Mouse (Mus musculus): Measurements from ENCODE around the gene Hoxd4. TPM values are rescaled to one million over a fixed set of nuclear protein-coding genes. Genes with fewer than 3 reads are reported as not detected.

Hoxd4 gene
- polyA plus RNA-seq, 1 experiment, result not detected

DNA sequence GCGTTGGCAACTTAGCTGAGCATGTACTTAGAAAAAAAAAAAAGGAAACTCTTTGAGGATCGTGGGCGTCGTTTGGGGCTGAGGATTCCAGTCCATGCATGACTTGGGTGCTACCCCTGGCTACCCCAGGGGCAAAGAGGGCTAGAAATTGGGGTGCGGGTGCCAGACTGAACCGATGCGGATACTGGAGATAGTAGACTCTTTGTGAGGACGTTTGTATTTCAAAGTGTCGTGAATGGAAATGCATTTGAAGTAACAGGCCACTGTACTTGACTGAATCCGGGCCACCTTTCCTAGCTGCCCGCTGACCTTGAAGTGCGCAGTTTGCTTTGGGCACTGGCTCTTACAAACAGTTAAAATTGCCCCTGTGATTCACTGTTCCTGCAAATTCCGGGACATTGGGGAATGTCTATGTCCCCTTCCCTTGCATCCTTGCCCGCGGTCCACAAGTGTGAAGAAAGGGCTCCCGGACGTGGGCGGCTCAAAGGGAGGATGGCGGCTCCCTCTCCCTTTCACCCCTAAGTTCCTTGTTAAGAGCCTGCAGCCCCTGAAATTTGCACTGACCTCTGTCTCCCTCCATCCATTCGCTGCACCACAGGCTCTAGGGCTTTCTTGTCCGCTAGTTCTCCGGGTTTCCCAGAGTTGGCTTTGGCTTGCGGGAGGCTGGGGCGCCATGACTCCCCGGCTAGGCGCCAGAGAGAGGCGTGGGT is 24.6 kb upstream of the Hoxd4 start:
- Histone ChIP-seq H3K4me2 (ENCODE audit: low read depth) (no peak overlapping the region), H3K36me3 (ENCODE audit: control insufficient read depth, insufficient read depth) (no peaks in the 10 kb centered on the region), H3K79me2 (ENCODE audit: control insufficient read depth, insufficient read depth) (no peaks in the 10 kb centered on the region), H3K4me3 (no peak overlapping the region), H3K27me3 (ENCODE audit: control insufficient read depth, insufficient read depth, insufficient read length) (peaks cover 46% of the 10 kb centered on the region), H3ac (ENCODE audit: control insufficient read depth, insufficient read length) (no peak overlapping the region)
- TF ChIP-seq E2F4 (IDR thresholded peaks at IDR 0.05; ENCODE audit: insufficient read depth) (no peak), POLR2A (IDR thresholded peaks at IDR 0.05; ENCODE audit: insufficient read length, low read depth) (no peak), POLR2AphosphoS2 (IDR thresholded peaks at IDR 0.05; ENCODE audit: insufficient read length, low read depth) (no peak), TCF12 (IDR thresholded peaks at IDR 0.05; ENCODE audit: insufficient read depth, poor library complexity, severe bottlenecking) (no peak), REST (IDR thresholded peaks at IDR 0.05; ENCODE audit: insufficient read depth, insufficient read length) (no peak), MAX (IDR thresholded peaks at IDR 0.05; ENCODE audit: low read depth) (no peak), TCF3 (IDR thresholded peaks at IDR 0.05; ENCODE audit: insufficient read length, low read depth) (no peak), MYOD1 (IDR thresholded peaks at IDR 0.05; ENCODE audit: control insufficient read depth in 1 of 3, insufficient read length in 2 of 3, low read depth in 2 of 3) (no peak), SRF (IDR thresholded peaks at IDR 0.05; ENCODE audit: control insufficient read depth, insufficient read length, low read depth) (no peak), MYOG (IDR thresholded peaks at IDR 0.05; ENCODE audit: control insufficient read depth in 1 of 3, insufficient read depth in 1 of 3, insufficient read length in 2 of 3, low read depth in 2 of 3) (no peak), CEBPB (IDR thresholded peaks at IDR 0.05; ENCODE audit: insufficient read depth, poor library complexity, severe bottlenecking) (no peak), USF1 (IDR thresholded peaks at IDR 0.05; ENCODE audit: low read depth) (no peak)

DNA sequence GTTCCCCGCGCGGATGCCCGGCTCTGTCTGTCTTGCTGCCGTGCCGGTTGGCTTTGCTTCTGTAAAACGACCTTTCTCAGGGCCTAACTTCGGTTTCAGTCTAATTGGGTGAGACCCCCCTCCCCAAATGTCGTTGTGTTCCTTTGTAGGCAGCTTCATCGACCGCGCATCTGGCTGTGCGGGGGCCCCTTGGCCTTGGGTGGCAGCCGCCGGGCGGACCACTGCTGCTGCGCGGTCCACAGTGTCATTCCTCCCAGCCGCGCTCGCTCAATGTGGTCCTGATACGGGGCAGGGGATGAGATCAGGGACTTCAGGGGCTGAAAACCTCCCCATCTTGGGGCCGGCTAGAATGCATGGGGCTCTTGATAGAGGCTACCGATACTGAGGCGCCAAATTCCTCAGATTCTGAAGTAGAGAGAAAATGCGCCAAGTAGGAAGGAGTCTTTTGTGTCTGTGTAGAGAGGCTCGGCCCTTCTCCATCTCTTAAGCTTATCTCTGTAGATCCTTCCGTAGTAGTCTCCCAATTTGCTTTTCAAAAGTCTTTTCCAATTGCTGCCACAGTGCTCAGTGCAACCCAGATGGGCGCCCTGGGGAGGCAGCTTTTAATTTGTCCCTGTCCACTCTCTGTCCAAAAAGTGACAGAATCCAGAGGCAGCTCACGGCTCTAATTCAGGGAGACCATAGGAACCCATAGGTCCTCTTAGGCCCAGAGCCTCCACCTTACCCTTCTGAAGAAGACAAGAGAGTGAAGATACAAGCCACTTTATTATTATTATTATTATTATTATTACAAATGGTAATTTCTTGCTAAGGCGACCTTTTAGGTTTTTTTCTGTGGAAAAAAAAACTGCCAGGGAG is 23.8 kb upstream of the Hoxd4 start:
- H3K27me3 ChIP-seq (ENCODE audit: control insufficient read depth, insufficient read depth, insufficient read length), result peaks cover 48% of the 10 kb centered on the region
- H3K4me2 ChIP-seq (ENCODE audit: low read depth), result no peak overlapping the region
- H3ac ChIP-seq (ENCODE audit: control insufficient read depth, insufficient read length), result no peak overlapping the region
- no peak overlapping the region for H3K4me3 ChIP-seq
- H3K79me2 ChIP-seq (ENCODE audit: control insufficient read depth, insufficient read depth), result no peaks in the 10 kb centered on the region
- H3K36me3 ChIP-seq (ENCODE audit: control insufficient read depth, insufficient read depth), result no peaks in the 10 kb centered on the region
- no peak for TF ChIP-seq TCF12 (IDR thresholded peaks at IDR 0.05; ENCODE audit: insufficient read depth, poor library complexity, severe bottlenecking)

DNA sequence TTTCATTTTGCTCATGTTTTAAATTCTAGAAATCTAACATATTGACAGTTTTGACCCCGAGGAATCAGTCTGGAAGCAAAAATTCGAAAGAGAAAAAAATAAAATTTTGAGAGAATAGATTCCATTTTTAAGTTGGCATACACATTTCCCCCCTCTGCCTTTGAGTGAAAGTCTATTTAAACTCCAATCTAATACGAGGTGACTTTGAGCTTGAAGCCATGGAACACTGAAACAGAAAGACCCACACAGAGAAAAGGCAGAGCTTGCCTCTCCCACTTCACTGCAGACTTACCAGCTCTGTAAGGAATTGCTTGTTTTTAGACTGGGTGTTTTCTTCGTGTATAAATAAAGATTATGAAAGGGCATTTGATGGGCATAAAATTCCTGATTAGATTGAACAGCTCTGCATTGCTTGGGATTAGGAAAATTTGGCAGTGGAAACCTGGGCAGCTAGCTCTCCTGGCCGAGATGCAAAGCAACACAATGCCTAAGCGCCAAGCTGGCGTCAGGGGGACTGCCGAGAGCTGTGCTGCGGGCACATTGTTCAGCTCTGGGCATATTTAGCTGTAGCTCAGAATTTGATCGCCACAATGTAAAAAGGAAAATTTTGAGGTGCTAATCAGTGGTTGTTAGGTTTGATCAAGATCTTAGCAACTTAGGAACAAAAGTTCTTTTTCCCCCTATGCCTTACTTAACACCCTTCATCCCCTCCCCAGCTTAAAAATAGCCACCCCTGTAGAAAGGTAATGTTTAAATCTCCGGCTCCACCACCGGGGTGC is 22.7 kb upstream of the Hoxd4 start:
- Histone ChIP-seq H3K4me2 (ENCODE audit: low read depth) (no peak overlapping the region), H3K27me3 (ENCODE audit: control insufficient read depth, insufficient read depth, insufficient read length) (peaks cover 59% of the 10 kb centered on the region), H3K36me3 (ENCODE audit: control insufficient read depth, insufficient read depth) (no peaks in the 10 kb centered on the region), H3K4me3 (no peak overlapping the region), H3K79me2 (ENCODE audit: control insufficient read depth, insufficient read depth) (no peaks in the 10 kb centered on the region), H3ac (ENCODE audit: control insufficient read depth, insufficient read length) (no peak overlapping the region)
- TF ChIP-seq E2F4 (IDR thresholded peaks at IDR 0.05; ENCODE audit: insufficient read depth) (no peak), POLR2A (IDR thresholded peaks at IDR 0.05; ENCODE audit: insufficient read length, low read depth) (no peak), CEBPB (IDR thresholded peaks at IDR 0.05; ENCODE audit: insufficient read depth, poor library complexity, severe bottlenecking) (no peak), TCF12 (IDR thresholded peaks at IDR 0.05; ENCODE audit: insufficient read depth, poor library complexity, severe bottlenecking) (no peak)

DNA sequence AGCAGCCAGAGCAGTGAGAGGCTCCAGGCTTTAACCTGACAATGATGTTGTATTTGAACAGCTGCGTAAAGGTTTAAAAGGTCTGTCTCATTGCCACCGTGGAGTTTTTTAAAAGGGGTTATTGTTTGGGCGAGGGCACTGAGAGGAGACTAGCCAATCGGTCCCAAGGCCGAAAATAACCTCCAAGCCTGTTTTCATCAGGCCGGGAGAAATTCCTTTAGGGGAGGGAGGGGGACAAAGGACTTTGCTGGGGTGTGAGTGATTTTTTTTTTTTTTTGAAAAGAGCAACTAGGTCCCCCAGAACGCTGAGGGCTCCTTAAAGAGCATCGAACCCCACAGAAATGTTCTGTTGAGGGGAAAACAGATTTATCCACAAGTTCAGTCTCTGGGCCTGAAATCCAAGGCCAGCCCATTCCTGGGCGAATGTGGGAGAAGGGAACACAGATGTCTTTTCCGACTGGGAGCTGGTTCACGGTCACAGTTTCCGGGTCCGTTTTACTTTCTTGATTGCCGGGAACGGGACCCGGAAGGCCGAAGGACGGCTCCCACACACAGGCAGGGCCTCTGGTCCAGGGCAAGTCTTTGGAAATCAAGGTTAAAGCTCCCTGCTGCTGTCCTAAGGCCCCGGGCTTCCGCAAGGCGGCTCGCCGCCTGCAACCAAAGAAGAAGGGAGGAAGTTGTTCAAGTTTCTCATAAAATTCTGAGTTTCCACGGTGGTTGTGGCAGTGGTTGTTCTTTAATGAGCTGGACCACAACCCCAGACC is 22.0 kb upstream of the Hoxd4 start:
- Histone ChIP-seq H3K79me2 (ENCODE audit: control insufficient read depth, insufficient read depth) (no peaks in the 10 kb centered on the region), H3K4me2 (ENCODE audit: low read depth) (no peak overlapping the region), H3K36me3 (ENCODE audit: control insufficient read depth, insufficient read depth) (no peaks in the 10 kb centered on the region), H3K4me3 (no peak overlapping the region), H3K27me3 (ENCODE audit: control insufficient read depth, insufficient read depth, insufficient read length) (peaks cover 63% of the 10 kb centered on the region), H3ac (ENCODE audit: control insufficient read depth, insufficient read length) (no peak overlapping the region)
- no peak for TF ChIP-seq USF1 (IDR thresholded peaks at IDR 0.05; ENCODE audit: low read depth)

DNA sequence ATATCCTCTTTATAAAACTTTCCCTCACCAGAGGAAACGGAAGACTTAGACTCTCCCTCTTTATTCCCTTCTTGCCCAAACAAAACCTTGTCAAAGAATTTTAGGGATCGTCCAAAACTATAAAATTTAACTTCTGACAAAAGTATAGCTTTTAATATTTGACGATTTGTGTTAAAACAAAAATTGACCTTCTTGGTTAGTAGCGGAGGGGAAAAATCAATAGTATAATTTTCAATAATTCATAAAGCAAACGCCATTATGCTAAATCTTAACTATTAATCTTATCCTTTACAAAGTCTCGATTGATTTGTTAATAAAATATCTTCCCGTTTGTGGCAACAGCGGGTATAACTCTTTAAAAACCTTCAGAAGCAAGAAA is 21.4 kb upstream of the Hoxd4 start:
- Histone ChIP-seq H3K79me2 (ENCODE audit: control insufficient read depth, insufficient read depth) (no peaks in the 10 kb centered on the region), H3K4me2 (ENCODE audit: low read depth) (no peak overlapping the region), H3ac (ENCODE audit: control insufficient read depth, insufficient read length) (no peak overlapping the region), H3K27me3 (ENCODE audit: control insufficient read depth, insufficient read depth, insufficient read length) (peaks cover 64% of the 10 kb centered on the region), H3K4me3 (no peak overlapping the region), H3K36me3 (ENCODE audit: control insufficient read depth, insufficient read depth) (no peaks in the 10 kb centered on the region)
- TF ChIP-seq TCF12 (IDR thresholded peaks at IDR 0.05; ENCODE audit: insufficient read depth, poor library complexity, severe bottlenecking) (no peak), SRF (IDR thresholded peaks at IDR 0.05; ENCODE audit: control insufficient read depth, insufficient read length, low read depth) (no peak), POLR2AphosphoS2 (IDR thresholded peaks at IDR 0.05; ENCODE audit: insufficient read length, low read depth) (no peak), TCF3 (IDR thresholded peaks at IDR 0.05; ENCODE audit: insufficient read length, low read depth) (no peak), MAX (IDR thresholded peaks at IDR 0.05; ENCODE audit: low read depth) (no peak), USF1 (IDR thresholded peaks at IDR 0.05; ENCODE audit: low read depth) (no peak), CEBPB (IDR thresholded peaks at IDR 0.05; ENCODE audit: insufficient read depth, poor library complexity, severe bottlenecking) (no peak), MYOD1 (IDR thresholded peaks at IDR 0.05; ENCODE audit: control insufficient read depth in 1 of 3, insufficient read length in 2 of 3, low read depth in 2 of 3) (no peak), POLR2A (IDR thresholded peaks at IDR 0.05; ENCODE audit: insufficient read length, low read depth) (no peak), E2F4 (IDR thresholded peaks at IDR 0.05; ENCODE audit: insufficient read depth) (no peak), REST (IDR thresholded peaks at IDR 0.05; ENCODE audit: insufficient read depth, insufficient read length) (no peak), MYOG (IDR thresholded peaks at IDR 0.05; ENCODE audit: control insufficient read depth in 1 of 3, insufficient read depth in 1 of 3, insufficient read length in 2 of 3, low read depth in 2 of 3) (no peak)

Data from myocyte (in vitro differentiated cells).